Mouse (Mus musculus) naive thymus-derived CD4-positive, alpha-beta T cell, adult 2 months (primary cell): ENCODE measurements around the gene Fibp.

Source experiments
- DNase-seq: peaks from one replicate; pipeline ENCODE4 v3.0.0-alpha.2; 2011; ENCODE audit warnings: low read depth

The Fibp gene

GRCm38 (mm10) chr19:5431911-5432464 lies 28.4 kb upstream of the Fibp start:
- no peak for DNase-seq

DNA sequence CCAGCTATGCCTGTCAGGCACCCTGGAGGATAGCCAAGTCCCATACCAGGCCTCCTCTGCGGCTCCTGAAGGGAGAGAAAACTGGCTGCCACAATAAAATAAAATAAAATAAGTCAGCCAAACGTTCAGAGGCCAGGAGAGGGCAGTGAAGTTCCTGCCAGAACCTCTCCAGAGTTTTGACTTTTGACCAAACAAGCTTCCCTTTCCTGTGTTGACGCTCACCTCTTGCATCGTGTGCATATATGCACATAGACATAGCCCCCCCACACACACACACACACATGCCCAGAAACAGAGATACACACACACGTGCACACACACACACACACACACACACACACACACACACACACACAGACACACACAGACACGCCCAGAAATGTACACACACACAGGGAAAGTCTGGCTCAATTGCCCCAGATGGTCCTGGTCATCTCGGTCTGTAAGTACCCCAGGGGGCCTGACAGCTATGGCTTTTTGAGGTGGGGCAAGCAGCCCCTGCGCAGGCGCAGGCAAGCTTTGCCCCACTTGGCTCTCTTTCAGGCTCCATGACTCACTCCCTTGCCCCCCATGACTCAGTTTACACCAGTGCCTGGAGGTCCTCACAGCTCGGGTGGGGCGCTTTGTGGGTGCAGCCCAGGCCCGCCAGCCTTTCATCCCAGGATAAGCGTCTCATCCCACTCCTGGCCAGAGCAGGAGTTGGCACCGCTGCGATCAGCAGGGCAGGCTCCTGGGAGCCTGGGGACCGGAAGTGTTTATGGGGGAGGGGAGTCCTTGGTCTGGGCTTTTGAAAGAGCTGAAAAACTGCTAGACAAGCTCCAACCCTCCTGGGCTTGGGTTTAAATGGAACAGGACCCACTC lies 27.2 kb upstream of the Fibp start:
- peak; percentile 80 for DNase-seq

DNA sequence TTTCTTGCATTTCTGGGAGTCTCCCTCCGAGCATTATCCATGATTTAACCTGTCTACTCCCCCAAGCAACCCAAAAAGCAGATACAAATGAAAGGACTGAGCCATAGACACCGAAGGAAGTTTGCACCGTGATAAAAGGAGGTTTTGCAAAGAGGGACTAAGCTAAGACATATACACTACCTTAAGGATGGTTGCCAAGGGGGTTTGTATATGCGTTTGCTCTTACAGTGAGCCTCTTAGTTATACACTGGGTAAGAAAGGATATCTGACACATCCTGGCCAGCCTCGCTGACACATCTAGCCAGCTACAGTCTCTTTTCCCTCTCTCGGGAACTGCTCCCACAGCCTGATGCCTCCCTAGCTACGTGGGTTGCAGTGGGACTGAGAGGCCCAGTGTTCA lies 26.5 kb upstream of the Fibp start:
- DNase-seq = no peak

DNA sequence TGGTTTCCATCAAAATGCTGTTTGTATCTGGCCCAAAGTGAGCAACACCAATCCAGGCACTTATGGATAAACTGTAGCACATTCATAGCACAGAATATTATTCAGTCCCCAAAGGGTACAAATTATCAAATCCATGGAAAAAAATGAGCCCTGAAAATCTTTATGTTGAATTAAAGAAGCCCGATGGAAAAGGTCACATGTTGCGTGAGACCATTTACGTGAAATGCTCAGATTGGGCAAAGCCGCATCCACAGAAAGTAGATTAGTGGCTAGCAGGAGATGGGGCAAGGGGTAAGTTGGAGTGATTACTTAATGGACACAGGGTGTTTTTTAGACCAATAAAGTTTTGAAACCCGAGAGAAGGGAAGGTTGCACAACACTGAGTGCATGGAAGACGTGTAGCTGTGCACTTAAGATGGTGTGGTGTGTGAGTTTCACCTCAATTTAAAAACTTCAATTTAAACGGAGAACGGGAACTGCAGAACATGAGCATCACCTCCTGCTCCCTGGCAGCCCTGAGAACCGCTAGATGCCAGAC lies 16.0 kb upstream of the Fibp start:
- DNase-seq = no peak

- no peak for DNase-seq
Observed at GRCm38 (mm10) chr19:5444954-5445353, 15.5 kb upstream of the Fibp start.

- no peak for DNase-seq
Observed at GRCm38 (mm10) chr19:5445747-5446146, 14.7 kb upstream of the Fibp start.

DNA sequence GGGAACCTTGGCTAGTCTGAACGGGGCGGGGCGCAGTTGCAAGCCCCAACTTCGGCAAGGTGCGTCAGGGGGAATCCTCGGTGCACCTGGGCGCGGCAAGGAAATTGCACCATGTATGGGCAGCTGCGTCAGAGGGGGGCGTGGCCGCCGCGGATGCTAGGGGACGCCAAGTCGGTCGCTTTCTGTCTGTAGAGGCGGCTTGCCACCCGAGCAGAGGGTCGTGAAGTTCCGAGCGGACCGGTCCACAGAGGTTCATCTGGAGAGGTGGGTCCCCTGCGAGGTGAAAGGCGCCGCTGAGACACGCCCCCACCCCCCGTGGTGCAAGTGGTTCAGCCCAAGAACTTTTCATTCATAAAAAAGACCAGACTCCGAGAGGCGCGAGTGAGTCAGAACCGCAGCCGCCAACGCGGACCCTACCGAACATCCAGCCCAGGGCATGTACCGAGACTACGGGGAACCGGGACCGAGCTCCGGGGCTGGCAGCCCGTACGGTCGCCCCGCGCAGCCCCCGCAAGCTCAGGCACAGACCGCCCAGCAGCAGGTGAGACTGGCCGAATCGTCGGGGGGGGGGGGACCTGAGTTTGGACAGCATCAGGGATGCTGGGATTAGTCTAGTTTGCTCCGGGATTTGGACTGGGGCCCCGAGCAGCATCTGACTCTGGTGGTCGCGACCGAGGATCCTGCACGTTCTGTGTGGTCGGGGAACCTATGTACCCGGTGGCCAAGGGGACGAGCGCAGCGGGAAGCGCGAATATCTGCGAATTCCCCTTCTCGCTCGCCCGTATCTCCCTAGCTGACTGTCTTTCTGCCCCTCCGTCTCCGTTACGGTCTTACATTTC lies 12.7 kb upstream of the Fibp start, which contains the start of gene Fosl1:
TSS of gene Fosl1 (plus strand) at position 33 of the 839 bp plus-strand sequence.
- DNase-seq = peak; percentile 92

- DNase-seq = peak; percentile 47
Observed at GRCm38 (mm10) chr19:5448354-5449150, 11.9 kb upstream of the Fibp start.

DNA sequence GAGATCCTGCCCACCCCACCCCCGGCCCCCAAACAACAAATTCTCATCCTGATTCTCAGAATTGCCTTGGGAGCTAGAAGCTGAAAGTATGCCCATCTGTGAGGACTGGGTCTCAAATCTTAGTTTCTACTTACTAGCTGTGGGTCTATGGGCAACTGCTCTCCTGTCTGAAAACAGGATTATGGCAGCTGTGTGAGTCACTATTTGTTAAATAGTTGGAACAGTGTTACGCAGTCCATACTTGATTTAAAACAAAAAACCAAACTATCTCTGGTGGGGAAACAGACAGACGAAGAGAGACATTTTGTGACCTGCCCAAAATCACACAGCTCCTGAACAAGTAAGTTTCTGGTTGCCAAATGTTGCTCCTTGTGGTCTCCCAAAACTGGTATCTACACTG lies 10.7 kb upstream of the Fibp start:
- no peak for DNase-seq

DNA sequence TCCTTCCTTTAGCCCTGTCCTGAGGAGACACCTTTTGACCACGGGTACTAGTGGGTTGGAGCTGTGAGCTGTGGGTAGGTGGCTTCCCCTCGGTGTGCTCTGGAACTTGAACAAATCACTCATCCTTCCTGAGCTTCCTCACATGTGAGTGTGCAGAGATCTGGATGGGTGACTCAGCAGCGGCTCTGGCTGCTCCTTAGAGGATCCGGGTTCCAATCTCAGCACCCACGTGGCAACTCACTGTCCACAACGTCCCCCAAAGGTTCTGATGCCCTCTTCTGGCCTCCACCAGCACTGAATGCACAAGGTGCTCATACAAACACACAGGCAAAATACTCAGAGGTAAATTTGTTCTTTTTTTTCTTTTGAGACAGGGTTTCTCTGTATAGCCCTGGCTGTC lies 8.6 kb upstream of the Fibp start:
- no peak for DNase-seq

DNA sequence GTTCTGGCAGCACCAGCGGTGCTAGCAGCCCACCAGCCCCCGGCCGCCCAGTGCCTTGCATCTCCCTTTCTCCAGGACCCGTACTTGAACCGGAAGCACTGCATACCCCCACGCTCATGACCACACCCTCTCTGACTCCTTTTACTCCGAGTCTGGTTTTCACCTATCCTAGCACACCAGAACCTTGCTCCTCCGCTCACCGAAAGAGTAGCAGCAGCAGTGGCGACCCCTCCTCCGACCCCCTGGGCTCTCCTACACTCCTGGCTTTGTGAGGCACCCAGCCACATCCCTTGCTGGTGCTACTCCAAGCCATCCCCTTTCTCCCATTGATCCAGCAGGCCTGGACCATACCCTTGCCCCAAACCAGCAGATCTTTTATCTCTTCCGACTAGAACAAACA lies 5.4 kb upstream of the Fibp start:
- no peak for DNase-seq

DNA sequence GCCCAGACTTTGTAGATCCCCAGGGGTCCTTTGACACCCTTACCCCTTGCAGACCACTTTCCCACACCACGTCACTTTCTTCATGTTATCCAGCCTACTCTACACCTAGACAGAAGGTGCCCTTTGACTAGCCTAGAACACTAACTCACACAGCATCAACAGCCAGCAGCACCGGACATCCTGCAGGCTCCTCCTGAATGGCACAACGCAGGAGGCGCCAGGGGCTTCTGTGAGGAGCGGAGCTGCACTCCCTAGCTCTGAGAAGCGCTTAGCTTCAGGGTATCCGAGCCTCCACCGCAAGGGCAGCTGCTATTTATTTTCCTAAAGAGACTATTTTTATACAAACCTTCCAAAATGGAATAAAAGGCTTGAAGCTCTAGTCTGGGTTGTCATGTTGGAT lies 4.8 kb upstream of the Fibp start:
- DNase-seq = no peak

DNA sequence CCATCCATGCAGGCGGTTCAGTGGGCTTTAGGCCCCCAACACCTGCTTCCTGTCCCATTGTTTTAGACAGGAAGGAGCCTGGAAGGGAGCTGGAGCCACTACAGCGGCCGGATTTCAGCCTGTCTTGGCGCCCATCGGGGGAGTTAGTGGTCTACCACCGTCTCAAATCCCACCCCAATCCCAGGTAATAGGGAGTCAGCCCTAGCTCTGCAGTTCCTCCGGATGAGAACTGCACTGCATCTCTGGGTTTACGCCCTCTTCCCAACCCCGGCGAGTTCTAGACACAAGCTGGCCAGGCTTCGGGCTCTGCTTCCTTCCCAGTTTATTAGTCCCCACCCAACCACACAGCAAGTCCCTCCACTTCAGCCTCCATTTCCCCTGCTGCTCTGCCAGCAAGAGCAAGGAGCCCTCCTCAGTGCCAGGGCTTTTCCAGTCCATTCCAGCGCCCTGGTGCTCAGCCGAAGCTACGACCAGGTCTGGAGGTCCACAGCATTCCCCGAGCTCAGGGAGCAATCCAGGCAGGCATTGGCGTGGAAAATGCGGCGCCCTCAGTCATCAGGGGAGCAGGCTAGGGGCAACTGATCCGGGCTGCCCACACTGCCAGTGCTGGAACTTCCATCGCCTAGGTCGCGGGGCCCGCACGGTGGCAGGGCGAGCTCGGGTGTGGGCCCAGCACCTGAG lies 4.0 kb upstream of the Fibp start:
- no peak for DNase-seq

DNA sequence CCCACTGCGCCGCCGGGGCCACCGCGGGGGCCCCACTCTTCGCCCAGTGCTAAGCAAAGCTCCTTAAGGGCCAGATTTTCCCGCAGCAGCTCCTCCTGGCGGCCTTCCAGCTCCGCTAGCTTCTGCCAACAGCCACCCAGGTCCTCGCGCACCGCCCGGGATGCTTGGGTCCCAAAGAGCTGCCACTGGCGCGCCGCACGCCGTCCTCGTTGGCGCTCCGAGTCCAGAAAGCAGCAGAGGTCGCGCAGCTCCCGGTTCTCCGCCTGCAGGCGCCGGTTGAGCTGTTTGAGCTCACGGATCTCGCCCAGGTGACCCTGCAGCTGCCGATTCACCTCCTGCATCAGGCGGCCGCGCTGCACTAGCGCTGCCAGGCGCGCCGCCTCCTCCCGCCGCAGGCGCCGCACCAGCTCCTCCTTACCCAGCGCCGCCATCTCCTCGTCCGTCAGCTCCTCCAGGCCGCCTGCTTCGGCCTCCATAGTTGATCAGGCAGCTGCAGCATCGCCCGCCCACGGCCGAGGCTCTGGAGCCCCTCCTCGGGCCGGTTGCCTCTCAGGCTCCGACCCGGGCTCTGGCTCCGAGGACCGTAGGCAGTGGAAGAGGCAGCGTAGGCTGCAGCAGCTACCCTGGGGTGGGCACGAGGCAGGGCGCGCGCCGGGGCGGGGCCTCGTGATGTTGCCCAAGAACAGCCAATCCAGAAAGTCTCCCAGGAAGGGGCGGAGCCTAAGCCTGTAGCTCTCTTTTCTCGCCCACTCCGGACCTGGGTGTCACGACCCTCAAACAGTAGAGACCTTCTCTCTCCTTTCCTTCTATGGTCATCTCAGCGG lies 3.3 kb upstream of the Fibp start:
- peak; percentile 94 for DNase-seq

GRCm38 (mm10) chr19:5457746-5458442 lies 2.5 kb upstream of the Fibp start, which contains the start of gene Ccdc85b:
Gene Ccdc85b, minus strand, starts transcription at chr19:5457894.
- DNase-seq = no peak

GRCm38 (mm10) chr19:5459019-5459418 lies 1.4 kb upstream of the Fibp start:
- DNase-seq = no peak

- DNase-seq = no peak
Observed at GRCm38 (mm10) chr19:5459896-5460295, 519 bp upstream of the Fibp start.

- no peak for DNase-seq
Observed at GRCm38 (mm10) chr19:5461411-5461810, 996 bp downstream of the Fibp start.

GRCm38 (mm10) chr19:5463212-5463611 lies 2.8 kb downstream of the Fibp start:
- DNase-seq = no peak
